Mouse (Mus musculus) thymus, adult 2 months (tissue): ENCODE results near the gene Dmwd. TPM values are rescaled to one million over a fixed set of nuclear protein-coding genes. Genes with fewer than 3 reads are reported as not detected.

Experiments
- DNase-seq: peaks from one replicate; pipeline ENCODE4 v3.0.0; 2021
- H3K27ac ChIP-seq: fragments of 200-500 bp; 2 replicates; pipeline ENCODE4 v1.5.1; 2012; ENCODE audit warnings: low read length, control low read depth; ENCODE audit not compliant: control insufficient read depth, insufficient read depth
- H3K27me3 ChIP-seq: fragments of 200-500 bp; 2 replicates; pipeline ENCODE4 v1.6.1; 2012; ENCODE audit warnings: mild to moderate bottlenecking, low read length, moderate library complexity, mixed read lengths; ENCODE audit not compliant: control insufficient read depth, insufficient read depth
- H3K36me3 ChIP-seq: fragments of 200-500 bp; 2 replicates; pipeline ENCODE4 v1.6.1; 2012; ENCODE audit warnings: mild to moderate bottlenecking, low read length, moderate library complexity; ENCODE audit not compliant: control insufficient read depth, insufficient read depth
- H3K4me1 ChIP-seq: fragments of 200-500 bp; replicated peaks from 2 replicates; pipeline ENCODE4 v1.6.1; 2012; ENCODE audit warnings: low read length; ENCODE audit not compliant: control insufficient read depth, insufficient read depth
- H3K4me3 ChIP-seq: fragments of 200-500 bp; 2 replicates; pipeline ENCODE4 v1.5.1; 2012; ENCODE audit warnings: mild to moderate bottlenecking, low read length, control low read depth, moderate library complexity; ENCODE audit not compliant: control insufficient read depth, insufficient read depth
- CTCF ChIP-seq: fragments of 200-500 bp; IDR thresholded peaks from 2 replicates; pipeline ENCODE4 v1.5.1; 2012; ENCODE audit warnings: mild to moderate bottlenecking, control low read depth, low read length, moderate library complexity, borderline replicate concordance; ENCODE audit not compliant: control insufficient read depth, poor library complexity, insufficient read depth; ENCODE audit errors: extremely low read depth
- POLR2A ChIP-seq: fragments of 200-500 bp; IDR thresholded peaks from 2 replicates; pipeline ENCODE4 v1.6.1; 2012; ENCODE audit warnings: mild to moderate bottlenecking, low read length, control low read depth, moderate library complexity; ENCODE audit not compliant: control insufficient read depth, poor library complexity, insufficient read depth; ENCODE audit errors: extremely low read depth
- WGBS: fragments of 180-500 bp; shearing (Covaris S2); methylation state at CpG from one replicate; pipeline ENCODE4 v1.1.7; 2018; 5-methylcytosine and 5-hydroxymethylcytosine counted together
- polyA plus RNA-seq: library from polyadenylated mRNA; depleted of rRNA; stranded (reverse); fragments of >200 nt; gene quantifications from 2 replicates; pipeline ENCODE4 v1.2.3, GENCODE M21; 2012

Gene Dmwd
- polyA plus RNA-seq, 1 experiment, result 55.6 TPM

DNA sequence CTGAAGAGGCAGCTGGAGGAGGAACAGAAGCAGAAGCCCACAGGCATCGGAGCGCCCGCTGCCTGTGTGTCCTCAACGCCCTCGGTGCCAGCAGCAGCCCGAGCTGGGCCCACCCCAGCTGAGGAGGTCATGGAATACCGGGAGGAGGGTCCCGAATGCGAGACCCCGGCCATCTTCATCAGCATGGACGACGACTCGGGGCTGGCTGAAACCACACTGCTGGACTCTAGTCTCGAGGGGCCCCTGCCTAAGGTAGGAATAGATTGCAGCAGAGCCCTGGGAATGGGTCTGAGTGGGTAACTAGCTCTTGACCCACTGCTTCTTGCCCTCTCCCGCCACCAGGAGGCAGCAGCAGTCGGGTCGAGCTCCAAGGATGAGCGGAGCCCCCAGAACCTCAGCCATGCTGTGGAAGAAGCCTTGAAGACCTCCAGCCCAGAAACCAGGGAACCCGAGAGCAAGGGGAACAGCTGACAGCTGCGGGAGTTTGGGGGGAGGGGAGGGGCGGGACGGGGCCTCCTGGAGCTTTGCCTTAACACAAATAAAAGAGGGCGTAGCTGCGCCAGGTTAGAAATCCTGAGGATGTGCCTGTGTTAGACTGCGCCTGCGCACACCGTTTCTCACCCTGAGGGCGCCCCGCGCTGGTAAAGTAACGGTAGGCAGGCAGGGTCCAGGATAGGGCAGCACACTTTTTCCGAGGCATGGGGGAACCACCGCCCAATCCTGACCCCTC, 21.8 kb upstream of the Dmwd start, which contains the start of gene Rsph6a:
Rsph6a (plus strand) TSS at position 644 of the 730 bp plus-strand sequence.
- TF ChIP-seq POLR2A (no peak), CTCF (0 out of 2 replicates have a peak, but pooled peaks have one; percentile 47)
- Histone ChIP-seq H3K27ac (no peak within 1 kb of the TSS), H3K4me3 (no peak within 1 kb of the TSS), H3K27me3 (no peaks in the 10 kb centered on the region), H3K36me3 (peaks cover 12% of the 10 kb centered on the region), H3K4me1 (no peaks in the 10 kb centered on the region)
- DNase-seq, result peak; percentile 41
- WGBS, result 83% methylated on average over 33 of the region's 33 CpGs

DNA sequence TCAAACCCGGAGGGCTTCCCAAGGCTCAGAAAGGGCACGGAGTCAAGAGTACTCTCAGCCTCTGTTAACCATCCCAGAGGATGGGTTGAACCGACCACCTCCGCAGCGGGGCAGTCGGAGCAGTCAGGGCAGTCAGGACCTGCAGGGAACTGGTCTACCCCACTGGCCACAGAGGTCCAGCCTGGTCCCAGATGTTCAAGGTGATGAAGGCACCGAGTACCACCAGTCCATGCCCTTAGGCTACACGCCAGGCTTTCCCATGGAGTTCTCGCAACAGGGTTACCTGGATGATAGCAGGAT, 21.3 kb upstream of the Dmwd start:
- Histone ChIP-seq H3K27me3 (no peaks in the 10 kb centered on the region), H3K27ac (no peak overlapping the region), H3K36me3 (peaks cover 7% of the 10 kb centered on the region), H3K4me1 (no peaks in the 10 kb centered on the region), H3K4me3 (no peak overlapping the region)
- no peak for DNase-seq
- no peak for TF ChIP-seq CTCF
- WGBS, result 92% methylated on average over 9 of the region's 9 CpGs

DNA sequence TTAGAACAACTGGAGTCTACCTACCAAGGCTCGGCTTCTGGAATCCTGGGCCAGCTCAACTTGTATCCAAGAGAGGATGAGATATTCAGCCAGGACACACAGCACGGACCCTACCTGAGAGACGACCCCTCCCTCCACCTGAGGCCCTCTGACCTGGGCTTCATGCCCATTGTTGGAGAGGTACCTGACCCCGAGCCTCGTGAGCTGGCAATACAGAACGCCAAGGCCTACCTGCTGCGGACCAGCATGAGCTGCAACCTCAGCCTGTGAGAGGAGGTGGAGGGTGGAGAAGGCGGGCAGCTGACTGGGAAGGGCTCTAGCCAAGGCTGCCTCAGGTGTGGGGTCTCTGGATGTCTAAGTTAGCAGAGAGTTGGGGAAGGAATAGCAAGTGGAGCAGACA, 20.9 kb upstream of the Dmwd start:
- WGBS, result 98% methylated on average over 8 of the region's 8 CpGs
- DNase-seq, result no peak
- TF ChIP-seq POLR2A (no peak), CTCF (no peak)
- H3K36me3 ChIP-seq, result peaks cover 5% of the 10 kb centered on the region
- no peaks in the 10 kb centered on the region for H3K27me3 ChIP-seq
- H3K4me1 ChIP-seq, result no peaks in the 10 kb centered on the region
- no peak overlapping the region for H3K27ac ChIP-seq
- H3K4me3 ChIP-seq, result no peak overlapping the region

DNA sequence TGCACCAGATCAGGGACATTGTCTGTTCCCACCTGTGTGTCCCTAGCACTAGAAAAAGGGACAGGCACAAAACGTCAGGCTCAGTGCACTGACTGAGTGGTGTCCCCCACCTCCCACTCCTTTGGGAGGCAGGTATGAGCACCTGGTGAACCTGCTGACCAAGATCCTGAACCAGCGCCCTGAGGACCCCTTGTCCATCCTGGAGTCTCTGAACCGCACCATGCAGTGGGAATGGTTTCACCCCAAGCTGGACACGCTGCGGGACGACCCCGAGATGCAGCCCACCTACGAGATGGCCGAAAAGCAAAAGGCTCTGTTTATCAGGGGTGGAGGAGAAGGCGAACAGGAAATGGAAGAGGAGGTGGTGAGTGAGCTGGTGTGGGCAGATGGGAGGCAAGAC, 18.6 kb upstream of the Dmwd start:
- H3K36me3 ChIP-seq, result no peaks in the 10 kb centered on the region
- H3K27me3 ChIP-seq, result no peaks in the 10 kb centered on the region
- no peak overlapping the region for H3K4me3 ChIP-seq
- 71% methylated on average over 10 of the region's 10 CpGs for WGBS
- TF ChIP-seq POLR2A, result no peak
- TF ChIP-seq CTCF, result no peak
- H3K27ac ChIP-seq, result no peak overlapping the region
- DNase-seq, result no peak
- no peaks in the 10 kb centered on the region for H3K4me1 ChIP-seq

DNA sequence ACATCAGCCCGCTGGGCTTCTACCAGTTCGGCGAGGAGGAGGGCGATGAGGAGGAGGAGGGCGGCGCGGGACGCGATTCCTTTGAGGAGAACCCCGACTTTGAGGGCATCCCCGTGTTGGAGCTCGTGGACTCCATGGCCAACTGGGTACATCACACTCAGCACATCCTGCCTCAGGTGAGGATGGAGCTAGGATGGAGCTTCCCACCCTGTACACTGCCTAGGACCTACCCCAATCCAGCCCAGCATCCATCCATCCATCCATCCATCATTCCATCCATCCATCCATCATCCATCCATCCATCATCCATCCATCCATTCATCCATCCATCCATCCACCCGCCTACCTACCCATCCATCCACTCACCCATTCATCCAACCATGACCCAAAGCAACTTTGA, 10.1 kb upstream of the Dmwd start:
- TF ChIP-seq POLR2A (no peak), CTCF (no peak)
- Histone ChIP-seq H3K27ac (no peak overlapping the region), H3K4me1 (no peaks in the 10 kb centered on the region), H3K4me3 (no peak overlapping the region), H3K27me3 (peaks cover 8% of the 10 kb centered on the region; the same call in 1 of the 2 replicates), H3K36me3 (no peaks in the 10 kb centered on the region)
- DNase-seq, result no peak
- WGBS, result 57% methylated on average over 13 of the region's 13 CpGs

DNA sequence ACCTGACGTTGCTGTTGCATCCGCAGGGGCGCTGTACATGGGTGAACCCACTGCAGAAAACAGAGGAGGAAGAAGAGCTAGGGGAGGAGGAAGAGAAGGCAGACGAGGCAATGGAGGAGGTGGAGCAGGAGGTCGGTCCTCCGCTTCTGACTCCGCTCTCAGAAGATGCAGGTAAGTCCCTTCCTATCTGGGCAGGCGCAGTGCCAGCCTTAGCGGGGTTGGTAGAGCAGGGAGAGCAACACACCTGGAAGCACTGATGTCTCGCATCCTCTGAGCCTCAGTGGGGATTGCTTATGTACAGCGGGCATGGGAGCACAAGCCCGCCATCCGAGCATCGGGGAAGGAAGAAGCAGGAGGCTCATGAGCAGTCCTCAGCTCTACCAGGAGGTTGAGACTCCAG, 9.0 kb upstream of the Dmwd start:
- Histone ChIP-seq H3K27ac (no peak overlapping the region), H3K4me1 (no peaks in the 10 kb centered on the region), H3K4me3 (no peak overlapping the region), H3K27me3 (peaks cover 8% of the 10 kb centered on the region; the same call in 1 of the 2 replicates), H3K36me3 (no peaks in the 10 kb centered on the region)
- WGBS, result 34% methylated on average over 14 of the region's 14 CpGs
- TF ChIP-seq CTCF, result no peak
- TF ChIP-seq POLR2A, result no peak
- DNase-seq, result no peak

DNA sequence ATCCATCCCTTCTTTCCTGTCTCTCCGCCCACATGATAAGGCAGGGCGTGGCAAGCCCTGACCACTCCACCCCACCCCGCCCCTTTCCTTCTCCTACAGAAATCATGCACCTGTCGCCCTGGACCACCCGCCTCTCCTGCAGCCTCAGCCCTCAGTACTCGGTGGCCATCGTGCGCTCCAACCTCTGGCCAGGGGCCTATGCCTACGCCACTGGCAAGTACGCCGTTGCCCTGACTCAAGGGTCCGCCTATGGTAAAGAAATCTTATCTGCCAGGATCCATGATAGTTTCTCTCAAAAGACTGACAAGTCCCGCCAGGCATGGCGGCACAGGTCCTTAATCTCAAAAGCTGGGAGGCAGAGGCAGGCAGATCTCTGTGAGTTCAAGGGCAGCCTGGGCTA, 8.1 kb upstream of the Dmwd start:
- no peaks in the 10 kb centered on the region for H3K36me3 ChIP-seq
- no peak for DNase-seq
- WGBS, result 73% methylated on average over 13 of the region's 14 CpGs
- no peak for TF ChIP-seq CTCF
- no peak for TF ChIP-seq POLR2A
- no peaks in the 10 kb centered on the region for H3K4me1 ChIP-seq
- no peak overlapping the region for H3K4me3 ChIP-seq
- peaks cover 9% of the 10 kb centered on the region; the same call in 1 of the 2 replicates for H3K27me3 ChIP-seq
- H3K27ac ChIP-seq, result no peak overlapping the region
